Mouse (Mus musculus) kidney, postnatal 0 days (tissue): ENCODE results near the gene Tstd1. TPM values are rescaled to one million over a fixed set of nuclear protein-coding genes. Genes with fewer than 3 reads are reported as not detected.

Experiments used
- ATAC-seq: fragments of 200-750 bp; cut with Nextera tagmentation; replicated peaks from 2 replicates; pipeline ENCODE4 v1.8.0; 2017; ENCODE audit warnings: low read depth, moderate number of reproducible peaks, moderate TSS enrichment, moderate library complexity; ENCODE audit not compliant: low FRiP score
- DNase-seq: peaks from one replicate; pipeline ENCODE4 v3.0.0-alpha.2; 2016; ENCODE audit warnings: low spot score
- H3K27ac ChIP-seq: fragments of 300-500 bp; sonication (generic); 2 replicates; pipeline ENCODE4 v1.5.1; 2014; ENCODE audit warnings: mild to moderate bottlenecking
- H3K27me3 ChIP-seq: fragments of 300-500 bp; sonication (generic); 2 replicates; pipeline ENCODE4 v1.6.1; 2014; ENCODE audit warnings: low read length, mixed read lengths; ENCODE audit not compliant: insufficient read depth
- H3K36me3 ChIP-seq: fragments of 300-500 bp; sonication (generic); 2 replicates; pipeline ENCODE4 v1.6.1; 2014; ENCODE audit warnings: low read length, mixed read lengths; ENCODE audit not compliant: insufficient read depth
- H3K4me1 ChIP-seq: fragments of 300-500 bp; sonication (generic); replicated peaks from 2 replicates; pipeline ENCODE4 v1.6.1; 2014; ENCODE audit warnings: antibody characterized with exemption, low read length, mixed read lengths; ENCODE audit not compliant: insufficient read depth
- H3K4me2 ChIP-seq: fragments of 300-500 bp; sonication (generic); 2 replicates; pipeline ENCODE4 v1.6.1; 2014; ENCODE audit warnings: mild to moderate bottlenecking, low read length, moderate library complexity, mixed read lengths
- H3K4me3 ChIP-seq: fragments of 300-500 bp; sonication (generic); replicated peaks from 2 replicates; pipeline ENCODE4 v1.5.1; 2014; ENCODE audit warnings: low read depth, low read length
- H3K9ac ChIP-seq: fragments of 300-500 bp; sonication (generic); 2 replicates; pipeline ENCODE4 v1.6.1; 2014; ENCODE audit warnings: low read depth, low read length
- H3K9me3 ChIP-seq: fragments of 300-500 bp; sonication (generic); replicated peaks from 2 replicates; pipeline ENCODE4 v1.6.1; 2016; ENCODE audit warnings: low read length, inconsistent platforms, mixed read lengths
- CTCF ChIP-seq: IDR thresholded peaks from 2 replicates; pipeline ENCODE4 v1.5.1; 2016; ENCODE audit warnings: antibody characterized with exemption, low read depth, mild to moderate bottlenecking, moderate library complexity
- WGBS: fragments of 180-500 bp; shearing (Covaris S2); extraction: QIAGEN DNeasy Blood & Tissue Kit; methylation state at CpG from one replicate; pipeline ENCODE4 v1.1.7; 2014; 5-methylcytosine and 5-hydroxymethylcytosine counted together
- polyA plus RNA-seq: library from polyadenylated mRNA; unstranded; fragments of >200 nt; fragmentation: Nextera tagmentation; extraction: Ambion mirVana; gene quantifications from 2 replicates; pipeline ENCODE4 v1.2.1, GENCODE M21; 2015

Gene Tstd1
- polyA plus RNA-seq, 1 experiment from 2014 or later, result 4.8 TPM

DNA sequence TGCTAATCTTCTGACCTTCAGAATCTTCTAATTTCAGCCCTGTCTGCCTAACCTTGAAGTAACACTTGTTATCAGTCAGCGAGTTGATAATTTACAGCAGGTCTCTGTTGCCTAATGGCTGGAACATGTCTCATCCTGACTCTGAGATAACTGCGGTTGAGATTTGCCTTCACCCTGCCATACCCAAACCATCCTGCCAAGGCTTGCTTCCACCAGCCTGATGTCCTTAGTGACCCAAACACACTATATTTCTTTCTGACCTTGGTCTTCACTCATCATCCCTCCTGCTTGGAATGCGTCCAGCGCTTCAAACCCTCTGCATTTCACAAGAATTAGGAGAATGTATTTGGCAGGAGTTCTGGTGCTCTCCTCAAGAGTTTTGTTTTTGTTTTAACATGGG lies 6.5 kb downstream of the Tstd1 start:
- DNase-seq, result no peak
- no peak for TF ChIP-seq CTCF
- no peak overlapping the region for H3K27ac ChIP-seq
- ATAC-seq, result no peak
- no peaks in the 10 kb centered on the region for H3K27me3 ChIP-seq
- no peak overlapping the region for H3K9ac ChIP-seq
- no peaks in the 10 kb centered on the region for H3K36me3 ChIP-seq
- no peak overlapping the region for H3K4me3 ChIP-seq
- no peaks in the 10 kb centered on the region for H3K9me3 ChIP-seq
- WGBS, result 56% methylated on average over 4 of the region's 4 CpGs
- H3K4me1 ChIP-seq, result no peaks in the 10 kb centered on the region
- H3K4me2 ChIP-seq, result no peak overlapping the region

DNA sequence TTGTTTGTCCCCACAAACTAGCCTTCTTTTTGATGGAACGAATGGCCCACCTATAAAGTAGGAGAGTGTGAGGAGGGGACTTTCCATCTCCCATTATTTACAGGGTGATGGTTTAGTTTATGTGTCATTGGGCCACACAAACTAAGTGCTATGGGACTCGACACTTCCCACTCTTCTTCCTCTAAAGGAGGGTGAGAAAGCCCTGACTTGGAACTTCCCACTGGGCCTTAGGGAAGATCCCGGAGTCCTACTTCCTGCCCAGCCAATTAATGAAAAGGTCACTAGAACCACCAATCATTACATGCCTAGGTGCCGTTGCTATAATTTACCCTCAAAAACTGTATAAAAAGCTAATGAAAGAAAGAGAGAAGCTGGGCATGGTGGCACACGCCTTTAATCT lies 13.5 kb downstream of the Tstd1 start:
- ATAC-seq, result no peak

DNA sequence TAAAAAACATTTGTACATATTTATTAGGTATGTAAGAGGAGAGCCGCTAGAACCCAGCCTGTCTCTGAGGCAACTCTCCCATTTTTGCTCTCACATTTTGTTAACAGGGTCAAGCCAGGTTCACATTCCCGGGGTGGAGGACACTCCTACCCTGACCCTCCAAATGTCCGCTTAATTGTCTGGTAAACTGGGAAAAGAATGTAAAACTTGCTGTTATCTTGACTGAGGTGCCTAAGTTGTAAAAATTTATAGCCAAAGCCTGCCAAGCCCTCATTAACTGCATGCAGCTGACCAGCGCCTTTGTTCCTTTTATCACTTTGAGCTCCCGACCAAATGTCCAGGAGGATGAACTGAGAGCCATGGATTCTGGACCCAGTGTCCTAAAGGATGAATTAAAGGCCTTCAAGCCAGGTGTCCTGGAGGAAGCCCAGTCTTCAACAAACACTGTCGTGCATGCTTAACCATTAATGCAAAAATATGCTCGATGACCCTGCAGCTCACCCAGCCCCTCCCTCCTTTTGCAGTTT lies 16.7 kb downstream of the Tstd1 start:
- WGBS, result 8% methylated on average over 7 of the region's 7 CpGs
- Histone ChIP-seq H3K27me3 (no peaks in the 10 kb centered on the region), H3K4me2 (no peak overlapping the region), H3K36me3 (no peaks in the 10 kb centered on the region), H3K4me1 (peaks cover 9% of the 10 kb centered on the region; the same call in 1 of the 2 replicates), H3K9ac (no peak overlapping the region), H3K9me3 (no peaks in the 10 kb centered on the region), H3K4me3 (no peak overlapping the region), H3K27ac (no peak overlapping the region)
- ATAC-seq (no peak), DNase-seq (peak; percentile 71)
- no peak for TF ChIP-seq CTCF

More for the DNA sequence above, 13.5 kb downstream of the Tstd1 start:
- no peak overlapping the region for H3K9ac ChIP-seq
- H3K4me1 ChIP-seq, result no peaks in the 10 kb centered on the region
- no peak for DNase-seq
- no peak overlapping the region for H3K4me3 ChIP-seq
- no peak overlapping the region for H3K27ac ChIP-seq
- H3K27me3 ChIP-seq, result no peaks in the 10 kb centered on the region
- 66% methylated on average over 5 of the region's 5 CpGs for WGBS
- H3K36me3 ChIP-seq, result no peaks in the 10 kb centered on the region
- no peaks in the 10 kb centered on the region for H3K9me3 ChIP-seq
- no peak for TF ChIP-seq CTCF
- no peak overlapping the region for H3K4me2 ChIP-seq

DNA sequence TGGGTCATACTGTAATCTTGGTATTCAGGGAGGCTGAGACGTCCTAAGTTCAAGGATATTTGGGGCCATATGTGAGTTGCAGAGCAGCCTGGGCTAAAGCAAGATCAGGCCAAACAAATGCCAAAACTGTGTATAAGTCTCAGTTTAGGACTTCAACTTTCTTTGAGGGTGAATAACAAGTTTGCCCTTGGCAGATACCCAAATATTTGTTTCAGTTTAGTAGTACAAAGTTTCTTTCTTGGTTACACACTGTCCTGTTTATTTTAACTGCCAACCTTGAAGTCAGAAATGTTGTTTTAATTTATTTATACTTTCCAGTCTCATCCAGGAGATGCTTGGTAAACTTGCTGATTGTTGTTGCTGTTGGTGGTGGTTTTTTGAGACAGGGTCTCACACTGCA lies 17.3 kb downstream of the Tstd1 start:
- no peak overlapping the region for H3K4me3 ChIP-seq
- no peak for DNase-seq
- no peaks in the 10 kb centered on the region for H3K27me3 ChIP-seq
- no peak overlapping the region for H3K4me2 ChIP-seq
- H3K4me1 ChIP-seq, result peaks cover 15% of the 10 kb centered on the region
- H3K27ac ChIP-seq, result no peak overlapping the region
- 62% methylated on average over 1 of the region's 1 CpGs for WGBS
- H3K9me3 ChIP-seq, result no peaks in the 10 kb centered on the region
- TF ChIP-seq CTCF, result no peak
- no peaks in the 10 kb centered on the region for H3K36me3 ChIP-seq
- no peak overlapping the region for H3K9ac ChIP-seq
- ATAC-seq, result no peak

DNA sequence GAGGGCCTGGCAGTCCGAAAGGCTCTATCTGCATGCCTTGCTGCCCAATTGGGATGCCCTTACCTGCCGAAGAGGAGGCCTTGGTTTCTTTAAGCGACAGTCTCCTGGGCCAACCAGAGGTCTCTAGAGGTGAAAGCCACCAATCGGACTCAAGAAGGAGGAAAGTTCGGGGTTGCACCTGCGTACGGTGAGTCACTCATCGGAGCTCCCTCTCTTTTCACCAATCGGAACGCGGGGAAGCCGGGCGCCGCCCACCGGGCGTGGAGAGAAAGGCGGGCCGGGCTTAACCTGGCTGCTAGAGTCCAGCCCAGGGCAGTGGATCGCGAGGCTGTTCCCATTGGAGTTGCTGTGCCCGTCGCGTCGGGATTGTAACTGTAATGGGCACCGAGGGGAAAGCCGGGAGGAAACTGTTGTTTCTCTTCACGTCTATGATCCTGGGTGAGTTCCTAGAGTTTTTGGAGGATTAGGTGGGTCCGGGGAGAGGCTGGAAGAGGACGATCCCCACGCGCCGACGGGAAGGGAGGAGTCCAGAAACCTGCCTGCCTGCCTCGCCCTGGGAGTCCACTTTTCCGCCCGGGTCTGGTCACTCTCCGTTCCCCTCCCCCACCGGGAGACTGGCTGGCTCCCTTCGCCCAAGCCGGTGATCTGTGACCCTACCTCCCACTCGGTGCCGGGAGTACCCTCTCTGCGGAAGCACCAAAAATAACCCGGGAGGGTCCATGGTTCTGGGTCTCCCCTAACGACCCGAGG lies 18.8 kb downstream of the Tstd1 start, which contains the start of gene F11r:
TSS of gene F11r (plus strand) at position 272 of the 750 bp plus-strand sequence.
- Histone ChIP-seq H3K9me3 (no peaks in the 10 kb centered on the region), H3K4me2 (peak within 1 kb of the TSS; percentile 72), H3K9ac (peak within 1 kb of the TSS; percentile 75), H3K27me3 (no peaks in the 10 kb centered on the region), H3K36me3 (no peaks in the 10 kb centered on the region), H3K4me3 (peak within 1 kb of the TSS; percentile 61), H3K4me1 (peaks cover 30% of the 10 kb centered on the region), H3K27ac (peak within 1 kb of the TSS; percentile 91)
- ATAC-seq (peak; percentile 89), DNase-seq (peak; percentile 93)
- peak; percentile 51 for TF ChIP-seq CTCF
- WGBS, result 1% methylated on average over 44 of the region's 46 CpGs

DNA sequence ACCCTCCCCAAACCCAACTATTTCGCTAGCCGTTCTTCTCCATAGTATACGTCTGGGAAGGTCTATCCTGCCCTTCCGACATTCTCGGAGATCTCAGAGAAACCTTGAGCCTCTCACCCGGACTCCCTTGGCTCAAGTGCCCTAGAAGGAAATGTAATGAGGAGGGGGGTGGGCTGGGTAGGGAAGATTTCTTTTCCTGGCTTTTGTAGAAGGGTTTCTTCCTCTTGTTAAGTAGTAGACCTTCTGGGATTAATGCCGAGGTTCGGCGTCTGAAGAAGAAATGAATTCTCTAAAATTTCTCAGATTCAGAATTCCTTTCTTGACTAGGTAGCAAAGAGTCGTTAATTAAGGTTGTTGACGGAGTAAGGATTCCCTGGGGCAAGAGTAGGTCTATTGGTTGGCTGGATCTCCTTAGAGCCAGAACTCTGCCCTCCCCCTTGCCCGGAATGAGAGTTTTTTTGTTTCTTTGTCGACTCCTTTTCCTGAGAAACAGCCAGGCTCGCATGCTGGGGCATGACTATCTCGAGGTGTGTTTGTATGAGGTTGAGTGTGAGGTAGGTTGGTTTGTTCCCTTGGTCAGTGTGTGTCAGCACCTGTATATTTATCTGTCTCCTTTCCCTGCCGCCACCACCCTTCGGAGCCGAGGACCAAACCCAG lies 19.5 kb downstream of the Tstd1 start:
- peak overlapping the region; percentile 91 for H3K27ac ChIP-seq
- ATAC-seq (no peak), DNase-seq (peak; percentile 71)
- no peak for TF ChIP-seq CTCF
- no peaks in the 10 kb centered on the region for H3K9me3 ChIP-seq
- H3K4me3 ChIP-seq, result peak overlapping the region; percentile 61
- peak overlapping the region; percentile 75 for H3K9ac ChIP-seq
- no peaks in the 10 kb centered on the region for H3K36me3 ChIP-seq
- peaks cover 34% of the 10 kb centered on the region for H3K4me1 ChIP-seq
- H3K4me2 ChIP-seq, result peak overlapping the region; percentile 72
- H3K27me3 ChIP-seq, result no peaks in the 10 kb centered on the region
- WGBS, result 3% methylated on average over 18 of the region's 18 CpGs
